Comparison of ENCODE assay signal across 7 mouse cellular contexts in genomic region chr9:58253033-58253804, GRCm38 (mm10). TPM values are rescaled to one million over a fixed set of nuclear protein-coding genes. Genes with fewer than 3 reads are reported as not detected.
DNase-seq lines count a peak whose midpoint lies in the region; ATAC-seq lines count a peak whose summit lies in the region.

Gene Stoml1 (plus strand): TSS chr9:58253164.

- no peaks in the 10 kb centered on the region for H3K27me3 ChIP-seq in intestine, embryonic 16.5 days (replicated peaks; ENCODE audit: control insufficient read depth, insufficient read depth, low read length)
- no peaks in the 10 kb centered on the region for H3K27me3 ChIP-seq in midbrain, embryonic 11.5 days (ENCODE audit: control insufficient read depth, insufficient read depth, low read length)

- peak within 1 kb of the TSS; percentile 89 for H3K4me2 ChIP-seq in intestine, embryonic 16.5 days (ENCODE audit: low read depth, low read length)
- H3K4me2 ChIP-seq in midbrain, embryonic 11.5 days, result peak within 1 kb of the TSS; percentile 71

- peaks cover 14% of the 10 kb centered on the region for H3K4me1 ChIP-seq in intestine, embryonic 16.5 days (ENCODE audit: control insufficient read depth, insufficient read depth, low read length)
- H3K4me1 ChIP-seq in midbrain, embryonic 11.5 days (ENCODE audit: control insufficient read depth, insufficient read depth, low read length), result peaks cover 17% of the 10 kb centered on the region

- peak within 1 kb of the TSS; percentile 85 for H3K9ac ChIP-seq in intestine, embryonic 16.5 days (ENCODE audit: low read depth, low read length)
- peak within 1 kb of the TSS; percentile 67 for H3K9ac ChIP-seq in midbrain, embryonic 11.5 days (ENCODE audit: low read length)

- H3K27ac ChIP-seq in intestine, embryonic 16.5 days (ENCODE audit: low read length), result peak within 1 kb of the TSS; percentile 75
- H3K27ac ChIP-seq in midbrain, embryonic 11.5 days (ENCODE audit: low read depth, low read length), result no peak within 1 kb of the TSS

- 1% methylated on average over 31 of the region's 31 CpGs for WGBS in intestine, embryonic 16.5 days
- WGBS in midbrain, embryonic 11.5 days, result 2% methylated on average over 31 of the region's 31 CpGs

- H3K4me3 ChIP-seq in intestine, embryonic 16.5 days (ENCODE audit: low read length), result peak within 1 kb of the TSS; percentile 88
- H3K4me3 ChIP-seq in midbrain, embryonic 11.5 days (ENCODE audit: low read depth, low read length), result peak within 1 kb of the TSS; percentile 62

- no peaks in the 10 kb centered on the region for H3K9me3 ChIP-seq in intestine, embryonic 16.5 days (ENCODE audit: control insufficient read depth, low read length)
- H3K9me3 ChIP-seq in midbrain, embryonic 11.5 days (ENCODE audit: control insufficient read depth, low read length), result no peaks in the 10 kb centered on the region

- intact Hi-C loops in left cerebral cortex, postnatal 36 days (cut with DNase I), result no loop called here

- H3K36me3 ChIP-seq in intestine, embryonic 16.5 days (ENCODE audit: control insufficient read depth, insufficient read depth, low read length), result peaks cover 4% of the 10 kb centered on the region; the same call in 1 of the 2 replicates
- 0 out of 2 replicates have a peak, but pooled peaks cover 6% of the 10 kb centered on the region for H3K36me3 ChIP-seq in midbrain, embryonic 11.5 days (ENCODE audit: control insufficient read depth, insufficient read depth, low read length)

- ATAC-seq in intestine, embryonic 16.5 days, result peak; percentile 97
- peak; percentile 97 for ATAC-seq in midbrain, embryonic 11.5 days (ENCODE audit: low FRiP score)

- peak; percentile 97 for DNase-seq in adrenal gland, adult 2 months
- DNase-seq in embryo, embryonic 11.5 days (ENCODE audit: low read depth, low spot score), result peak; percentile 83
- DNase-seq in gastrocnemius, postnatal 4 days (ENCODE audit: low spot score in 2 of 2), result peak; percentile 82 to 91
- DNase-seq in left cerebral cortex, postnatal 36 days (ENCODE audit: low spot score in 2 of 2), result peak; percentile 90 to 92
- peak; percentile 100 for DNase-seq in midbrain, embryonic 11.5 days (ENCODE audit: low spot score, missing footprints)
- DNase-seq in skeletal muscle tissue, adult 2 months (ENCODE audit: low read depth, low spot score), result peak; percentile 93

RNA-seq across cellular contexts. Expression of gene Stoml1, which starts in this region (rescaled TPM):
- 10 to 100 TPM; 13.8 to 17.2 TPM for total RNA-seq in adrenal gland, adult 2 months (2021)
- 38.1 and 38.4 TPM in 2 replicates for polyA plus RNA-seq in adrenal gland, adult 2 months (2012; rRNA removed)
- 10 to 100 TPM; 16.1 to 16.6 TPM for total RNA-seq in gastrocnemius, postnatal 4 days (2021)
- 21.1 and 22.4 TPM in 2 replicates for polyA plus RNA-seq in intestine, embryonic 16.5 days (2015; fragmentation: Nextera tagmentation; extraction: Ambion mirVana)
- total RNA-seq in left cerebral cortex, postnatal 36 days (2021), result 10 to 100 TPM; 64.6 to 72.4 TPM
- 27.6 and 29.7 TPM in 2 replicates for polyA plus RNA-seq in midbrain, embryonic 11.5 days (2014; fragmentation: Nextera tagmentation; extraction: Ambion mirVana)
